Mouse (Mus musculus) liver, embryonic 14.5 days (tissue): Measurements from ENCODE around the gene Bdh2.

Source experiments
- CTCF ChIP-seq: IDR thresholded peaks from 2 replicates; pipeline ENCODE4 v1.5.1; 2016; ENCODE audit warnings: antibody characterized with exemption, low read depth, control low read depth
- EP300 ChIP-seq: IDR thresholded peaks from 2 replicates; pipeline ENCODE4 v1.6.1; 2016; ENCODE audit warnings: antibody characterized with exemption, low read depth

DNA sequence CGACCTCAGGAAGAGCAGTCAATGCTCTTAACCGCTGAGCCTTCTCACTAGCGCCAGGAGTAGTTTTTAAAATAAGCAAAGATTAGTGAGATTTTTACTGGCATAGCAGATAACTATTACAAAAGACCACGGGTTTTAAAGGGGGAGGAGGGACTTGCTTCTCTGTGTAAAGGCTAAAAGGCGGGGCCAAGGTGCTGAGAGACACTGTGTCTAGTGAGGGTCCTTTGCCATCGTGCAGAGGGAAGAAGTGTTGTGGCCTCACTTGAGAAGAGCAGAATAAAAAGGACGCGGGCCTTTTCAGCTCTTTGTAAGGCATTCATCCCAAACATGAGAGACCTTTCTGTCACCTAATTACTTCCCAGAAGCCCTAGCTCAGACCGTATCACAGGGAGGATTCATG is 23.5 kb downstream of the Bdh2 start:
- no peak for TF ChIP-seq CTCF
- TF ChIP-seq EP300, result no peak
